In genomic region chr4:137048550-137049032, GRCm38 (mm10) we compare ENCODE assay signal across 8 mouse cellular contexts. TPM values are rescaled to one million over a fixed set of nuclear protein-coding genes. Genes with fewer than 3 reads are reported as not detected.
DNase-seq lines count a peak whose midpoint lies in the region; ATAC-seq and TF ChIP-seq lines count a peak whose summit lies in the region.

Zbtb40 (minus strand) TSS chr4:137048801.

- H3K79me2 ChIP-seq in CH12.LX (replicated peaks; ENCODE audit: control insufficient read depth, extremely low read depth, insufficient read depth, poor library complexity, severe bottlenecking) = peaks cover 3% of the 10 kb centered on the region; the same call in 1 of the 2 replicates

- peak within 1 kb of the TSS; percentile 79 to 94 (median 84) for H3K4me3 ChIP-seq in CH12.LX (replicated peaks in 1 of 3; ENCODE audit: low read depth in 2 of 3, low read length in 2 of 3, poor library complexity in 1 of 3)
- peak within 1 kb of the TSS; percentile 60 for H3K4me3 ChIP-seq in forebrain, embryonic 11.5 days (ENCODE audit: low read depth, low read length)
- H3K4me3 ChIP-seq in heart, embryonic 16.5 days (ENCODE audit: low read length) = peak within 1 kb of the TSS; percentile 77
- H3K4me3 ChIP-seq in liver, embryonic 15.5 days (replicated peaks) = peak within 1 kb of the TSS; percentile 88
- H3K4me3 ChIP-seq in neural tube, embryonic 12.5 days = peak within 1 kb of the TSS; percentile 64

- TF ChIP-seq POLR2A in CH12.LX (IDR thresholded peaks at IDR 0.05; ENCODE audit: low read depth, low read length) = peak; percentile 61

- H3K36me3 ChIP-seq in CH12.LX (replicated peaks in 1 of 2; ENCODE audit: control insufficient read depth in 1 of 2, insufficient read depth in 1 of 2, low read length in 1 of 2) = no peaks in the 10 kb centered on the region
- H3K36me3 ChIP-seq in forebrain, embryonic 11.5 days (ENCODE audit: control insufficient read depth, insufficient read depth, low read length) = no peaks in the 10 kb centered on the region
- no peaks in the 10 kb centered on the region for H3K36me3 ChIP-seq in heart, embryonic 16.5 days (ENCODE audit: control insufficient read depth, insufficient read depth)
- H3K36me3 ChIP-seq in liver, embryonic 15.5 days (replicated peaks) = no peaks in the 10 kb centered on the region
- H3K36me3 ChIP-seq in neural tube, embryonic 12.5 days = no peaks in the 10 kb centered on the region

- peaks cover 25% of the 10 kb centered on the region for H3K27me3 ChIP-seq in CH12.LX (replicated peaks)
- peaks cover 8% of the 10 kb centered on the region for H3K27me3 ChIP-seq in forebrain, embryonic 11.5 days (ENCODE audit: control insufficient read depth, insufficient read depth, low read length)
- H3K27me3 ChIP-seq in heart, embryonic 16.5 days (ENCODE audit: control insufficient read depth, insufficient read depth, low read length) = peaks cover 12% of the 10 kb centered on the region; the same call in 1 of the 2 replicates
- peaks cover 31% of the 10 kb centered on the region; the same call in 1 of the 2 replicates for H3K27me3 ChIP-seq in liver, embryonic 15.5 days
- H3K27me3 ChIP-seq in neural tube, embryonic 12.5 days (replicated peaks) = peaks cover 21% of the 10 kb centered on the region

- ATAC-seq in forebrain, embryonic 11.5 days (replicated peaks; ENCODE audit: low FRiP score) = peak; percentile 96
- ATAC-seq in heart, embryonic 16.5 days (replicated peaks; ENCODE audit: extremely low read depth, insufficient read depth, low FRiP score) = peak; percentile 95
- peak; percentile 87 for ATAC-seq in liver, embryonic 15.5 days (ENCODE audit: insufficient read depth)
- peak; percentile 97 for ATAC-seq in neural tube, embryonic 12.5 days (ENCODE audit: low FRiP score, low read depth)

- H3K4me1 ChIP-seq in CH12.LX (ENCODE audit: control insufficient read depth in 1 of 2, insufficient read depth in 2 of 2) = peaks cover 0 to 15% of the 10 kb centered on the region in 2 experiments; a peak in 3 of 4 replicates
- H3K4me1 ChIP-seq in forebrain, embryonic 11.5 days (replicated peaks; ENCODE audit: control insufficient read depth, insufficient read depth, low read length) = peaks cover 4% of the 10 kb centered on the region; the same call in 1 of the 2 replicates
- H3K4me1 ChIP-seq in heart, embryonic 16.5 days (ENCODE audit: control insufficient read depth, insufficient read depth, low read length) = peaks cover 18% of the 10 kb centered on the region
- H3K4me1 ChIP-seq in liver, embryonic 15.5 days (replicated peaks) = peaks cover 18% of the 10 kb centered on the region
- peaks cover 11% of the 10 kb centered on the region for H3K4me1 ChIP-seq in neural tube, embryonic 12.5 days

- WGBS in forebrain, embryonic 11.5 days = 2% methylated on average over 31 of the region's 32 CpGs
- WGBS in heart, embryonic 16.5 days = 2% methylated on average over 32 of the region's 32 CpGs
- 1% methylated on average over 32 of the region's 32 CpGs for WGBS in liver, embryonic 15.5 days (ENCODE audit: insufficient replicate concordance)
- 1% methylated on average over 32 of the region's 32 CpGs for WGBS in neural tube, embryonic 12.5 days

- dilution Hi-C loops in CH12.LX (cut with MboI; ENCODE audit: extremely low pct_ligation_motif_present, extremely low pct_unique_long_range_greater_than_20kb, low sequenced_read_pairs) = no loop called here

- in situ Hi-C loops in CH12.LX (cut with MboI; ENCODE audit: low pct_ligation_motif_present, low pct_unique_long_range_greater_than_20kb, low sequenced_read_pairs) = no loop called here

- peaks cover 10% of the 10 kb centered on the region for H3K9me3 ChIP-seq in CH12.LX (replicated peaks; ENCODE audit: low read length)
- H3K9me3 ChIP-seq in forebrain, embryonic 11.5 days (ENCODE audit: control insufficient read depth, low read length) = peaks cover 6% of the 10 kb centered on the region; the same call in 1 of the 2 replicates
- peaks cover 8% of the 10 kb centered on the region for H3K9me3 ChIP-seq in heart, embryonic 16.5 days (replicated peaks; ENCODE audit: control insufficient read depth, low read length)
- H3K9me3 ChIP-seq in liver, embryonic 15.5 days (replicated peaks) = no peaks in the 10 kb centered on the region
- H3K9me3 ChIP-seq in neural tube, embryonic 12.5 days = 0 out of 2 replicates have a peak, but pooled peaks cover 6% of the 10 kb centered on the region

- no peak for TF ChIP-seq RAD21 in CH12.LX (IDR thresholded peaks at IDR 0.05; ENCODE audit: low read depth, low read length)

- H3K4me2 ChIP-seq in CH12.LX (ENCODE audit: insufficient read depth, low read depth, poor library complexity, severe bottlenecking) = peak within 1 kb of the TSS; percentile 66
- H3K4me2 ChIP-seq in forebrain, embryonic 11.5 days (ENCODE audit: low read depth, low read length, severe bottlenecking) = peak within 1 kb of the TSS; percentile 69
- peak within 1 kb of the TSS; percentile 81 for H3K4me2 ChIP-seq in heart, embryonic 16.5 days (ENCODE audit: low read depth, low read length)
- peak within 1 kb of the TSS; percentile 83 for H3K4me2 ChIP-seq in liver, embryonic 15.5 days
- H3K4me2 ChIP-seq in neural tube, embryonic 12.5 days (replicated peaks) = peak within 1 kb of the TSS; percentile 79

- DNase-seq in CH12.LX (ENCODE audit: extremely low read depth) = peak; percentile 97
- DNase-seq in c-Kit-positive CD71-positive TER-119-negative erythroid progenitor cells, embryonic 14.5 days (ENCODE audit: low read depth) = peak; percentile 81
- DNase-seq in forebrain, embryonic 11.5 days (ENCODE audit: low spot score) = peak; percentile 98
- DNase-seq in kidney, postnatal 36 days = peak; percentile 94 to 96
- DNase-seq in telencephalon, adult 2 months (ENCODE audit: low read depth, low spot score) = peak; percentile 97

- peak within 1 kb of the TSS; percentile 53; the same call in 1 of the 2 replicates for H3K9ac ChIP-seq in CH12.LX (ENCODE audit: insufficient read depth, low read depth)
- H3K9ac ChIP-seq in forebrain, embryonic 11.5 days (ENCODE audit: low read length) = peak within 1 kb of the TSS; percentile 74
- H3K9ac ChIP-seq in heart, embryonic 16.5 days (ENCODE audit: low read length) = peak within 1 kb of the TSS; percentile 89
- peak within 1 kb of the TSS; percentile 70 for H3K9ac ChIP-seq in liver, embryonic 15.5 days
- peak within 1 kb of the TSS; percentile 76 for H3K9ac ChIP-seq in neural tube, embryonic 12.5 days

- TF ChIP-seq EP300 in CH12.LX (IDR thresholded peaks at IDR 0.05; ENCODE audit: low read length) = no peak

- no peak for TF ChIP-seq CTCF in CH12.LX (conservative IDR thresholded peaks at IDR 0.05 in 1 of 2, IDR thresholded peaks at IDR 0.05 in 1 of 2; ENCODE audit: low read depth in 2 of 2, low read length in 2 of 2)

- peak within 1 kb of the TSS; percentile 1; the same call in 1 of the 2 replicates for H3K27ac ChIP-seq in CH12.LX (ENCODE audit: insufficient read depth, low read depth)
- peak within 1 kb of the TSS; percentile 55 for H3K27ac ChIP-seq in forebrain, embryonic 11.5 days (ENCODE audit: low read depth, low read length)
- peak within 1 kb of the TSS; percentile 74 for H3K27ac ChIP-seq in heart, embryonic 16.5 days (ENCODE audit: low read length)
- H3K27ac ChIP-seq in liver, embryonic 15.5 days (replicated peaks) = peak within 1 kb of the TSS; percentile 48; the same call in 1 of the 2 replicates
- H3K27ac ChIP-seq in neural tube, embryonic 12.5 days = peak within 1 kb of the TSS; percentile 38; the same call in 1 of the 2 replicates

TF ChIP-seq in CH12.LX, 34 proteins besides CTCF, POLR2A, EP300 and RAD21 (continues in another document):
- TF ChIP-seq USF1 (IDR thresholded peaks at IDR 0.05; ENCODE audit: low read depth, low read length) (peak; percentile 99), NELFE (IDR thresholded peaks at IDR 0.05; ENCODE audit: low read depth, low read length) (peak; percentile 53), RCOR1 (conservative IDR thresholded peaks at IDR 0.05; ENCODE audit: low read depth, low read length) (no peak), MAX (IDR thresholded peaks at IDR 0.05; ENCODE audit: low read length) (peak; percentile 100), KAT2A (IDR thresholded peaks at IDR 0.05; ENCODE audit: insufficient replicate concordance, low read length) (peak; percentile 81; the same call in 1 of the 2 replicates), ELF1 (IDR thresholded peaks at IDR 0.05; ENCODE audit: low read depth, low read length) (peak; percentile 91), IRF4 (IDR thresholded peaks at IDR 0.05; ENCODE audit: low read depth, low read length) (peak; percentile 32; the same call in 1 of the 2 replicates), GABPA (IDR thresholded peaks at IDR 0.05; ENCODE audit: insufficient replicate concordance, low read depth, low read length) (no peak; the same call in 1 of the 2 replicates), NRF1 (IDR thresholded peaks at IDR 0.05; ENCODE audit: low read depth, low read length) (peak; percentile 73), TCF12 (IDR thresholded peaks at IDR 0.05; ENCODE audit: low read depth, low read length) (peak; percentile 68; the same call in 1 of the 2 replicates), USF2 (conservative IDR thresholded peaks at IDR 0.05; ENCODE audit: low read depth, low read length) (peak; percentile 100), CHD2 (IDR thresholded peaks at IDR 0.05; ENCODE audit: low read length) (peak; percentile 100), ZC3H11A (IDR thresholded peaks at IDR 0.05; ENCODE audit: low read depth, low read length) (no peak), HCFC1 (IDR thresholded peaks at IDR 0.05; ENCODE audit: low read depth, low read length) (peak; percentile 93), ETS1 (conservative IDR thresholded peaks at IDR 0.05; ENCODE audit: low read depth, low read length) (peak; percentile 25; the same call in 1 of the 2 replicates), BHLHE40 (IDR thresholded peaks at IDR 0.05; ENCODE audit: low read depth, low read length) (peak; percentile 100), MYC (IDR thresholded peaks at IDR 0.05; ENCODE audit: low read depth, low read length) (peak; percentile 93), E2F4 (IDR thresholded peaks at IDR 0.05; ENCODE audit: insufficient replicate concordance, low read depth, low read length) (no peak), SIN3A (IDR thresholded peaks at IDR 0.05; ENCODE audit: low read length) (peak; percentile 91), MXI1 (IDR thresholded peaks at IDR 0.05; ENCODE audit: low read depth, low read length) (no peak; the same call in 1 of the 2 replicates)

RNA-seq across cellular contexts. Expression of gene Zbtb40, which starts in this region (rescaled TPM):
- total RNA-seq in CH12.LX (2012; rRNA removed) (7.1 and 8.4 TPM in 2 replicates), CH12.LX (2014; rRNA removed) (2.7 and 2.9 TPM in 2 replicates)
- 5.4 and 6.7 TPM in 2 replicates for polyA plus RNA-seq in CH12.LX (2012; ENCODE audit: insufficient read length, low read depth)
- polyA plus RNA-seq in forebrain, embryonic 11.5 days (2014; fragmentation: Nextera tagmentation; extraction: Ambion mirVana) = 5.9 and 6.7 TPM in 2 replicates
- 3.0 and 3.1 TPM in 2 replicates for polyA plus RNA-seq in heart, embryonic 16.5 days (2015; fragmentation: Nextera tagmentation; extraction: Ambion mirVana)
- 1.0 and 1.5 TPM in 2 replicates for polyA plus RNA-seq in liver, embryonic 15.5 days (2015; fragmentation: Nextera tagmentation; extraction: Ambion mirVana)
- polyA plus RNA-seq in neural tube, embryonic 12.5 days (2016; fragmentation: Nextera tagmentation; extraction: Ambion mirVana) = 5.5 and 6.3 TPM in 2 replicates

Comparison
In these comparisons a context has a peak if more than half of its experiments do, and no peak if none do; other contexts are left out.
1. Peak in every context shown above with its lines: DNase-seq, ATAC-seq, H3K4me3 ChIP-seq and H3K27ac ChIP-seq.
2. H3K27ac ChIP-seq: peak in every context shown above with its lines; median percentile 74 in heart, embryonic 16.5 days; 55 in forebrain, embryonic 11.5 days; 48 in liver, embryonic 15.5 days; 38 in neural tube, embryonic 12.5 days; 1 in CH12.LX.